Mouse (Mus musculus): ENCODE measurements at regions not wholly inside any gene's neighbourhood (a gene's known extent, or its start where the extent isn't known, plus 50 kb on each side); places are given as distances from the start of the nearest gene placed in this dataset.
A peak's percentile ranks its signal among the peaks of the same experiment; 100 is the strongest.

DNA sequence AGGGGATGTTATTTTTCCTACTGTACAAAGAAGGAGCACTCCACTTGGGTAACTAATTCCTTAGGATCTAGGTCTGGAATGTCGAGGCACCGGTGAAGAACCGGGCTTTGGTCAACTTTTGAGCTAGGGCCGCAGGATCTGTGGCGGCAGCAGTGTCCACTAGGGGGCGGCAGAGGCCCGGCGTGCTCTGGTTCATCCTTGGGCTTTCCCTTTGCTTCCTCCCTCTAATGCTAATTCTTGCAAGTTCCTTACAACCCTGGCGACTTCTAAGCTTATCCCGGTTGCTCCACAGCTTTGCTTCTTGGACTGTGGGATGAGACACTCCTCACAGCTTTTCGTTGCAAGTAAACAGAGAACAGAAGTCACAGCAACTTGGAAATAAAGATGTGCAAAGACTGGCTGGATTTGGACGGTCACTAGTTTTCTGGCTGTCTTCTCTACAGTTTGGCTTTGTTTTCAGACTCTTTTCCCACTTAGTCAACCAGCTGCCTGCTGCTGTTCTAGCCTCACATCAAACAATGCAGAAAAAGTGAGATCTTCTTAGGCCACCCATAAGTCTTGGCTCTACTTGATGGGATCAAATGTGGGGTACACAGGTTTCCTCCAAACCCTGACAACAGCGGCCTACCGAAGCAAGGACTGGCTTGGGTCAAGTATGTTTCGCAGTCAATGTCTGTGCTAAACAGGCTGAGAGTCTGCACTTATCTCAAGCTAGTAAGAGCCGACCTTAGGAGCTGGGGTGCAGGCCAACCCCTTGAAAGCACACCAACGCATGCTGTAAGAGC is 51.2 kb upstream of the Tmem72 start:
- DNase-seq (ENCODE audit: low spot score in 2 of 2): peak; percentile 76 to 89

DNA sequence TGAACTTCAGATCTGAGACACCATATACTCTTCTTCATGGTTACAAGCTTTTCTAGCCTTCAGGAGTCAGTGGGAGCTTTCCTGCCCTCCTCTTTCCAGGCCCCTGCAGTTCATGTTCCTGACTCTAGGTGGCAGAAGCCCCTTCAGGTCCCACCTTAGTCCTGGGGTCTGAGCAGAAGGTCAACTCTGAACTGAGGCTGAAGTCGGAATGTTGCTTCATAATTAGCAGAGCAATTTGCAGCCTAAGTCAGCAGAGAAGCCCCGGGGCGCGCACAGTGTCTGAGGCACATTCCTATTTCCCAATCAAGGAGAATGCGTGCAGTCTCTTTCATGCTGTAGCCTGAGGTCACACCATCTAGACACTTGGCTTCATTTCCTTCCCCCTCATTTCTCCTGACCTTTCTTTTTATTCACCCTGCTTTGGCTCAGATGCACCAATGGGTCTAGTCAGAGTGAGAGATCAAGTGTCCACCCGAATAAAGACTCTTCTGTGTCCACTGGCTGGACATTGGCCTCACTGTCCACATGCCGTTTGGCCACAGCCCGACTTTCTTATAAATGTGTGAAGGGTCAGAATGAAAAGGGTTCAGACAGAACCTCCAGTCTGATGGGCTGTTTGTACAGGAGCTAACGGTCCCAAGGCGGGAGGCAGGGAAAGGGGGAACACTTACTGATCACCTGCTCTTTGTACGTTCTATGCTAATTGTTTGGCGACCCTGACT is 58.4 kb upstream of the Tmem72 start:
- DNase-seq (ENCODE audit: low spot score in 2 of 2): peak in 1 of 2 experiments; percentile 28

DNA sequence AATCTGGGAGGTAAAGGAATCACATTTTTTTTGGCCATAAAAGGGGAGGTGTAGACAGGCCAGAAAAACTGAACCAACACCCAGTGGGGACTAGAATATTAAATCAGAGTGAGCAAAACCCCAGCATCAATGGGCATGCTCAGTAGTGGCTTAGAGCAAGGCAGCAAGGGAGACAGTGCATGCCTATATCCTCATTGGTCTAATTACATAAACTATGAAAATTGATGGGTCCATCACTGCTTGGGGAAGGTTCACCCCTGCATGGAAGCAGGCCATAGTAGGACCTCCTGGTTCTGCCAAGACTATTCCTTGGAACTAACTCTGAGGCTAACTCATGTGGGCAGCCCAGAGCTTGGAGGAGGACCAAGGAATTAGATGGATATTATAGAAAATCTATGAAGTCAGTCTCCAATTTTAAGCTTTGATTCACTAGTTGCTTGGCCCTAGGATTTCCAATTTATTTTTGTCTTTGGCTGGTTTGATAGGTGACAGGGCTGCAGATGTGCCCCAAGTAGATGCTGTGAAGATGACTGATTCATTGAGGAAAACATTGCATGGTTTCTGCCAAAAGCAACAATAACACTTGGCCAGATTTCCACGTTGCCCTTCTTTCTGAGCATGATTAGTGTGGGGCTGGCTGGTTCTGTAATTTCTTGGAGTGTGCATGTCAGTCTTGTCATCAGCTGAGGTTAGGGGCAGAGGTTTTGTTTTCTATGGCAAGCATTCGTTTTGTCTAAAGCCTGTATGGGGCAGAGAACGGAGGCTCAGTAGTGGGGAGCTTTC is 70.0 kb upstream of the Tmem72 start:
- DNase-seq (ENCODE audit: low spot score in 2 of 2): no peak

DNA sequence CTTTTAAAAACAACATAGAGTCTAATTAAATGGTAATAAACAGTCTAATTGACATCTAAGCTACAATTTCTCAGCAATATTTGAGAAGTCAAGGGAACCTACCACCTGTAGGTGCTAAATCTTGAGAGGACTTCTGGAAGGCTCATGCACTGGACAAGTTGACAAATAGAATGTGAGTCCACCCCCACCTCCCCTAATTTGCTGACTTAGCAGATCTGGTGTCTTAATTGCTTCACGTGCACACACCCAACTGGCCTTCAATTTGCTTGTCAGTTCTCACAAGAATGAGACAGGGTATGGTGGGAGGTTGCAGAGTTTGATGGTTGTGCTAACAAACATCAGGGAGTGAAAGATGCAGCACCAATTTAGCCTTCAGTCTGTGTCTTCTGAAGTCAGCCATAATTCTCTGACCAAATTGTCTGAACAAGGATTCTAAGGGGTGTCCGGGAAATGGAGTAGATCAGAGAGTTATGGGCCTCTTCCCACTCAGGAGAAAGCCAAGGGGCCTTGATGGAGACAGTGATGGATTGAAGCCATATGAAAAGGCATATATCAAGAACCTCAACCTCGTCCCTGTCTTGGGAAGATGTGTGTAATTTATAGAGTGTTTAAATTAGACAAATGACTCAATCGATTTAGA is 76.7 kb upstream of the Tmem72 start:
- no peak for DNase-seq (ENCODE audit: low spot score in 2 of 2)

DNA sequence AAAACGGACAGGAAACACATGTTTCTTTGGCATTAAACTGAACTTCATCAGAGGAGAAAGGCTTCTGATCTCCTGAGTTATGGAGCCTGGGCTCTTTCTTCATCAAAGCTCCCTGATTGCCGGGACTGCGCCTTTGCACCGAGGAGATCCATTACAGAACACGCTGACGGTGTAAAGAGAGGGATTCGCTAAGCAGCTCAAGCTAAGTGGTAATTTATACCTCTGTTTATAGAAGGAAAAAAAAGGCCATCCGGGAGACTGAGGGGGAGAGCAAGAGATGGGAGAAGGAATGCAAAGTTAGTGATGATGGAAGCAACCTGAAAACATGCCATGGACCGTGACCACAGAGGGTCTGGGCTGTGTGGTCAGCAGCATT is 77.2 kb upstream of the Tmem72 start:
- DNase-seq (ENCODE audit: low spot score in 2 of 2): no peak

DNA sequence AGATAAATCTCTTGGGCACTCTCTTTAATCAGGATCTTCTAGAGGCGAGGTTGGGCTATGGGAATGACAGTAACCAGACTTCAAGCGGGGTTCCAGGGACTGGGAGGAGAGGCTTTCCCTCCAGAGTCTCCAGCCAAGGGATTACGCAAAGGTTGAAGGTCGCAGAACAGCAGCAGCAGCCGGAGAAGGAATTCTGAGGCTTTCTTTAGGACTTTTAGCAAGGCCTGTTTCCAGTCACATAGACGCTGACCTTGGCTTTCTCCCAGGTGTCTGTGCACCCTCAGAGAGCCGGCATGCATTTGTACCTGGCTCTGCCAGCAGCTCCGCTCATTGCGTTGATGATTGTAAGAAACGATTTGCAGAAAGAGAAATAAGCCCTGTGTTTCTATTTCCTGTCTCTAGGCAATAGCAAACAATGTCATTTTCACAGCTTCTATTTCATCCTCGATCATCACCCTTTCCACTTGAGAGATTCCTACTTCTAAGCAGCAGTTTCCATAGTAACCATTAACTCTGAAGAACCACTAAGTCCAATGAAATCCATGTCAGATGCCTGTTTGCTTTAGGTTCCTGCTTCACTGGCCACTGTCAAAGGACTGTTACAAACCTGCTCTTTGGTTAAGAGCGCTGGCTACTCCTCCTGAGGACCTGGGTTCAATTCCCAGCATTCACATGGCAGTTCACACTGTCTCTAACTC is 104.7 kb upstream of the Tmem72 start:
- peak; percentile 56 to 64 for DNase-seq (ENCODE audit: low spot score in 2 of 2)

DNA sequence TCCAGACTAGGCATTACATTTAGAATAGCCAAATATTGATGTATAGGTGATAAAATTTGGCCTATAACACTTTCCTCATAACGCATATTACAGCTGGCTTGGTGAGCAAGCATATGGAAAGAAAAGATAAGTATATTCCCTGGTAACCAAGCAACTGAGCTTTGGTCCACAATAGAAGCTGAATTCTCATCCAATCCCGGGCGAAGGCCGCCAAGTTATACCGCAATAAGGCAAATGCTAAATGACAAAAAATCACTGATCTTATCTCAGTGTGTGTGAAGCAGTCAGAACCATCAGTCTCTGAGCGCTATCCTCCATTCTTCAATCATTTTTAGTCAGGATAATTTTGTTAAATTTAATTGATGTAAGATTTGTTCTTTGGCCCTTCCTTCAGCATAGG is 105.9 kb upstream of the Tmem72 start:
- DNase-seq (ENCODE audit: low spot score in 2 of 2): no peak

DNA sequence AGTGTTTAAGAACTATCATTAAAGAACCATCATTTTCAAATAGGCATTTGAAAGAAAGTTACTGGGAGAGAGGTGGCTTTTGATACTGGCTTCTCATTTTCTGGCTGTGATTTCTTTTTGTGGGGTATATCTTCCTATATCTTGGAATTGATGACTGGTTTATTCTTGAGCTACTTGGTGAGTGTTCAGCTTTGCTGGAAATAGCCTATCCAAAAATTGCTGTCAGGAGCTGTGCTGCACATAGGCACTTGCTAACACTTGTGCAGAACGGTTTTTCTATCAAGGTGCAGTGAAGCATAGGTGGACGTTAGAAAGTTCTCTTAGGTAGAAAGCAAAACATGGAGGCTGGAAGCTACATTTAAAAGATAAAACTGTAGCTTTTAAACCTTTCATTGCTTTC is 108.9 kb upstream of the Tmem72 start:
- no peak for DNase-seq (ENCODE audit: low spot score in 2 of 2)

DNA sequence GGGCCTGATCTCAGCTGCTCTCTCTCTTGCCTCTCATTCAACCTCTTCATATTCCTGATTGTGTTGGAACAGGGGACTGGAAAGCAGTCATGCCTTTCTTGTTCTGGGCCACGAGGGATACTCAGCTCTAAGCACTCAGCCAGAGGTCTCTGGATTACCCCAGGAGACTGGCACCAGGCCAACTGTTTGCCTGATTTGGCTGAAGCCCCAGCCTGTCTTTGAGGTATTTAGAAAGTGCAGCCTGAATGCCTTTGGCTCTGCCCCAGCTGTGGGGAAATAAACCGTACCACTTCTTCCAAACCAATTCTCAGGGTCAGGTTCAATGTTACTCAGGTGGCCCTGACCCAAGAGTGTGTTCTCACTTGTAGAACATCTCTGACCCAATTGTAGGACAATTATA is 112.6 kb upstream of the Tmem72 start:
- peak; percentile 57 to 79 for DNase-seq (ENCODE audit: low spot score in 2 of 2)

DNA sequence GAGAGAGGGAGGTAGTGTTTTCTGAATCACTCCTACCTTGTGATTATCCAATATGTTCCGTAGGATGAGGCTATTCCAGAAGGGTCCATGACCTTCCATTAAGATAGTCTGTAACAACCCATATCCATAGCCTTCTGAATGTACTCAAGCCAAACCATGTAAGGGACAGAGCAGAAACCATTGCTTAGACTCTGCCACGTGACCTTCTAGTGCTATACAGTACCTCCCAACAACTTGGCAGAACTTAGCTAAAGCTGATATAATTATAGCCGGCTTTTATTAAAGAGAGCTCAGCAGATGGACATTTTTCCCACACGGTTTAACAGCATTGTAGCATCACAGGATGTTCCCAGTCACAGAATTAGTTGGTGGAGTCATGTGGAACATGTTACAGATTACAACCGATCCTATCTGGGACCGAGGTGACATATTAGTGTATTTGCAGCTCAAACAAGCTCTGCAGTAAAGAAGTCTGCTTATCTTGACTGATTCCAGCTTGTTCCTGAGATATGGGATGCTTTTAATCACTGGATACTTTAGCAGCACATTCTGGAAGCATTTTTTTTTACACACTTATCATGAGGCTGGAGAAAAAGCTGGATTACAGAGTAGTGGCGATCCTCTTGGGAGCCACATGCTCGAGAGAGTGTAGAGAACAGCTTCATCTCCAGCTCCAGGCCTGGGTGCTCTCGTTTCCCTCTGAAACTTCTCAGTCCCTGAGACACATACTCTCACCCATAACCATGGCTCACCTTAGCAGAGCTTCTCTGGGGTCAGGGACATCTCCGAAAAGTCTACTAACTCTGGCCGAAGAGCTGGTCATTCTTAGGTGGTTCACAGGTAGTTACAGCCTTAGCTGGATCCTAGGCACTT is 129.5 kb upstream of the Tmem72 start:
- DNase-seq (ENCODE audit: low spot score in 2 of 2): no peak

DNA sequence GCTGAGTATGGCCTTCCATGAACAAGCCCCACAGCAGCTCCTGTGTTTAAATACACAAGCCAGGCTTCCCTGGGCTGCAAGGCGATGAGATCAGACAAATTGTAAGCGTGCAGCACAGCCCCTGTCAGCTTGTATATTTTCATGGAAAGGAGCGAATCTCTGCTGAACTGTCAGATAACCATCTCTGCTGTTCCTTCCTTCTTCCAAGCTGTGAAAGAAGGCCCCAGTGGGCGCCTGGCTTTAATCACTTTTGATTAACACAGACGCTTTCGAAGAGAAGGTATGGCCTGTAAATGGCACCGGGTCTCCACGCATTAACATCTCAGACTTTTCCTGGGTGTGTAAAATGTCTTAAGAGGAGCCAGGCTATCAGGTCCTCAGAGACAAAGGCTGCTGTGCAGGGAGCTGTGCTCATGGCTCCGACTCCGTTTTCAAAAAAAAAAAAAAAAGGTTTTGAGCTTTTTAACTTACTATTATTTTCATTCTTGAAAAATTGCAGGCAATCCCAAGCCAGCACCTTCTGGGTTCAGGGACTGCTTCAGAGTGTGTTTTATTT is 131.9 kb upstream of the Tmem72 start:
- DNase-seq (ENCODE audit: low spot score in 2 of 2): no peak

DNA sequence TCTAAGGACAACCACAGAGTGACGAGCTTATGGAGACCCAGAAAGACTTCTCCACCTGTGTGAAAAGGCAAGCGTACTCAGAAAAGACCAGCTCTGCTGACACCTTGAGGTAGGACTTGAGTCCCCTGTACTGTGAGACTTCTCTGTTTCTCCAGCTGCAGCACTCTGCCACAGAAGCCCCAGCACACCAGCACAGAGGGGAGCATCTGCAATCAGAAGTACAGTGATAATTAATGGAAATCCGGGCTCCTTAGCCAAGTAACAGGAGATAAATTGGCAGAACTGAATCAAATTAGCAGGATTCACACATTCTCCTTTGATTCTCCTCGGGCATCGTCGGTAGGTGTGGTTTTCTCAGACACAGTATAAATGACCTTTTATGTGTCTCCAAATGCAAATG is 137.3 kb upstream of the Tmem72 start:
- no peak for DNase-seq (ENCODE audit: low spot score in 2 of 2)

DNA sequence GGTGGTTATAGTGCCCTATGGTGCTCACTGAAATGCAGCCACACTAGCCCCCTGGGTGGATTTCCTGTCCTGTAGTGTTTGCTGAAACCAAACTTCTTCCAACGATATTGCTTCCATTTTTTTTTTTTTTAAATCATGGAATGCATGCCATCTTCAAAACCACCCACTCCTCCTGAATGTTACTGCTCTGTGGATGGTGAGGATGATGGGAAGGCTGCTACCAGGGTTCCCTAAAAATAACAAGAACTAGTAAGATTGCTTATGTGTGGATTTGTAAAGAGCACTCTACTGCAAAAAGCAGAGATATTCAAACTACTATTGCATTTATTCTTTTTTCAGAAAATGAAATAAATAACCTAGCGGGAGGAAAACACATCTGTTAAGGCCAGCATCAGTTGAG is 139.4 kb upstream of the Tmem72 start:
- no peak for DNase-seq (ENCODE audit: low spot score in 2 of 2)

DNA sequence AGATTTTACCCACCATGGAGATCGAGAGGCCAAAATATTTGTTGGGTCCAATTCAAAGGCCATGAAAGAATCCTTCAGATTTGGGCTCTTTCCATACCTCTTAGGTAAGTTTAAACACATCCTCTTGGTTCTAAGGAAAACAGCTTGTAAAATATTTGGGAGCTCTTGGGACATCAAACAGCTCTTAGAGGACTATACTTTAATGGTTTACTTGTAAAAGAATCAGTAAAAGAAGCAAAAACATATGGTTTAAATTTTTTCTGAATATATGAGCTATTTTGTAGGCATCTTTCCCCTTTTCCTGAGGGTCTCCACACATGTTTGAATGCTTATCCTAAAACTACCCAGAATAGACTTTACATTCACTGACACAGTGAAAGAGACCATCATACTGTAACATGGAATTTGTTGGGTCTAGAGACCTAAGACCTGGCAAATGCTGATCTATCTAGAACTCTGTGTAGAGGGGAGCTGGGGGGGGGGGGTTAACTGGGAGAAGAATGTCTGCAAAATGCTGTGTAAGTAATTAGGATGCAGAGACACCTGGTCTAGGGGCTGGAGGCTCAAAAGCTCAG is 140.3 kb upstream of the Tmem72 start:
- no peak for DNase-seq (ENCODE audit: low spot score in 2 of 2)

DNA sequence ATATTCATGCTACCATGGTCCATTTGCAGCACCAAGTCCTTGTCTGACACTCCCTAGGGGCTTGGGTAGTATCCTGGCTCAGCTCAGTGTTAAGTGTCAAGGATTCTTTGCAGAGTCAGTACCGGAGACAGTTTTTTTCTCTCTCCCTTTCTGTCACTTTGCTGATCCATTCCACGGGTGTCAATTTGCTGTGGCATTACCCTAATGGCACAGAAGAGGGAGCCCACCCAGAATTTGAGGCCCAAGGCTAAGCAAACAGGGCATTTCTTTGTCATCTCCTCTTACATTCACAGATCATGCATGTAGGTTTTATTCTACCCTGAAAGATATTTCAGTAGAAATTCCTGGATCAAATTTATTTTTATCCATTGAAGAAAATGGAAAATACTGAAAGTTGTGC is 146.4 kb upstream of the Tmem72 start:
- no peak for DNase-seq (ENCODE audit: low spot score in 2 of 2)

DNA sequence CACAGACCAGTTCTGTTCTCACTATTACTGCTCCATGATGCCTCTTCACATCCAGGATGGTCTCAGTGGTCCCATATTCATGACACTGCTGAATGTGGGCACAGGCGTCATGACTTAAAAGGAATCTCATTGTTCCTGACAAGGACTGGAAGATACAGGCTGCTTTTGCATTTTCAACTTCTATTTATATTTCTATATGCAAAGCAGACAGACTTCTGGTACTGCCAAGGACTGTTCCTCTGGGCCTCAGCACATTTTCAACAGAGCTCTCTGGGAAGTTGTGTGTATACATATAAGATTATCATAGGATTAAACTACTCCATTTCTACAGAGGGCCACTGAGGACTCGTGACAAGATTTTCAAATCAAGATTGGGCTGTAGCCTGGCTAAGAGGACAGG is 146.9 kb upstream of the Tmem72 start:
- DNase-seq (ENCODE audit: low spot score in 2 of 2): no peak

DNA sequence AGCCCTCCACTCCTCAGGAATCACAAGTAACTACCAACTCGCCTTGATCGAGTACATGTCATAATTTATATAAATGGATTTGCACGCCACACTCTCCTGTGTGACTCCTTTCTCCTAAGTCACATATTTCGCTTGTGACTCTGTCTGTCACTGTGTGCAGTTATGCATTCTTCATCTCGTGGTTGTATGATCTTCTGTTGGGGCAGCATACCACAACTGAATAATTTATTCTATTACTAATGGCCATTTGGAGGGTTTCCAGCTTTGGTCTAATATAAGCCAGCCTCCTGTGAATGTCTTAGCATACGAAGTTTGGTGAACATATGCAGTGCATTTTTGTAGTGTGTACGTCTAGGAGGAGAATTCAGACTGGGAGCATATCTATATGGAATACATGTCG is 176.6 kb upstream of the Tmem72 start:
- no peak for DNase-seq (ENCODE audit: low spot score in 2 of 2)

DNA sequence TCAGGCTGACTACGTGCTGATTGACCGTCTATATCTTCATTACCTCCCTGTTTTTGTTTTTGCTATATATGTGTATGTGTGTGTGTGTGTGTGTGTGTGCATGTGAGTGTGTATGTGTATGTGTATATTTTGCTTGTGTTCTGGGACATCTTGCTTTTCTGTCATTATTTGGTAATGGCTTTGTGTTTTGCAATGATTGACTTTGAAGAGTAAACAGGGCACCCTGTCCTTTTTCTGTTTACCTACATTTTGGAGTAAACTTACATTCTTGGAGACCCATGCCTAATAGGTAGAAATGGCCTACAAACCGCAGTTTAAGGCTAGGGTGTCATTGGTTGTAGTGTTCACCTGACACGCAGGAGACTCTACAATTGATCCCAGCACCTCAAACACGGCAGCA is 177.5 kb upstream of the Tmem72 start:
- no peak for DNase-seq (ENCODE audit: low spot score in 2 of 2)

DNA sequence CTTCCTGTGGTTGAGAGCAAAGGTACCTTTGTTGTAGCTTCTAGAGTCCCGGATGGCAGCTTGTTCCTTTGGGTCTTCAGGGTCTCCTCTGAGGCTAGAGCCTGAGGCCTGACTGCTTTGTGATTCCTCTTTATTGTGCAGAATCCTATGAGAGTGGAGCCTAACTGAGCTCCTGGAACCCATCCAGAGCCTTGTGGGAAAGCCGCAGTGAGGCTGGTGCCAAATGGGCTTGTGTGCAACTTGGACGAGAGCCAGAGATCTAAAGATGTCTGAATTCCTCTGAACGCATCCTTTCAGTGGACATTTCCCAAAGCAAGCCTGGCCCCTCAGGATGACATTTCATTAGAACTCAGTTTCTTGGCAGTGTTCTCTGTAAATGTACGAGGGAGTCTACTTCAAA is 178.4 kb upstream of the Tmem72 start:
- peak; percentile 62 to 63 for DNase-seq (ENCODE audit: low spot score in 2 of 2)

DNA sequence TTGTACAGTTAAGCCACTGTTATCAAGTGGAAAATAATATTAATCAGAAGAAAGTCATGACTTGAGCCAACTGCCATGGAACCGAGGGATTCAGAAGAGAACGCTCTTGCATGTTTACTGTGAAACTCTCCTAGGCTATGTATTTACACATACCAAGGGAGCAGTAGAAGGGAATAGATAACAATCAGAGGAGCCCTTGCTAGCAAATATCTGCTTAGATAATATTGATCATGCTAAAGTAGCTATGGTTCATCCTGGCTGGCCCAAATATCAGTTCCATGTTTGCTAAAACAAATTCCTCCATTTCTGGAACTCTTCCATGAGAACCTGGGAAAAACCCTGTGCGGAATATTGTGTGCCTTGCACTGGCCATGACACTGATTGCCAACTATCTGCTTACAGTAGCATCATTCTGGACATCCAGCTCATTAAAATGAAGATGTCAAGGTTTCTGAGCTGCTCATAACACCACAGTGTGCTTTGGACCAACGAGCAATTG is 179.5 kb upstream of the Tmem72 start:
- DNase-seq (ENCODE audit: low spot score in 2 of 2): no peak

Data from urinary bladder, postnatal 4 days (tissue).